Mouse (Mus musculus): ENCODE results near the gene Mrpl35.

- TF ChIP-seq CTCF (IDR thresholded peaks at IDR 0.05; ENCODE audit: extremely low read depth, insufficient read depth, insufficient read length, insufficient replicate concordance) (no peak), POLR2A (IDR thresholded peaks at IDR 0.05; ENCODE audit: low read depth, low read length) (no peak)
These were observed 3.7 kb downstream of the Mrpl35 start for GRCm38 (mm10) chr6:71823085-71823484.
